Mouse (Mus musculus): Measurements from ENCODE around the gene Slc12a8. TPM values are rescaled to one million over a fixed set of nuclear protein-coding genes. Genes with fewer than 3 reads are reported as not detected.
A peak's percentile ranks its signal among the peaks of the same experiment; 100 is the strongest.

The Slc12a8 gene
- polyA plus RNA-seq, 1 experiment from 2014 or later: 0.80 TPM

DNA sequence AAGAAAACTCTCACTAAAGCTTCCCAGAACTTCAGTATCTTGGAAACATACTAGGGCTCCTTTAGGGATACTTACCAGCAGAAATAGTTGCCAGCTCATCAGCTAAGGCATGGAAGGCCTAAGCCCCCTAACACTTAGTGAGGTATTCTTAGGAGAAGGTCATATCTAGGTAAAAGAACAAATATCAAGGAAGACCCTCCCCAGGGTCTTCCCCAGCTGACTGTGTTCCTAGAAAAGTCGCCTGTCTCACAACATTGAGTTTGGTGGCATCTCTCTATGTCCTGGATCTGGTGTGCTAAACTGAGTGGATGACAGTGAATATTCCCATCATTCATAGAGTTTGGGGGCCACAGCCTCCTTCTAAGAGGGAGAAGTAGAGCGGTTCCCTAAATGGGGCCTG is 153.8 kb downstream of the Slc12a8 start:
- Histone ChIP-seq H3K36me3 (no peaks in the 10 kb centered on the region), H3K9ac (replicated peaks) (no peak overlapping the region), H3K9me3 (no peaks in the 10 kb centered on the region), H3K4me1 (no peaks in the 10 kb centered on the region), H3K4me3 (no peak overlapping the region), H3K4me2 (replicated peaks) (no peak overlapping the region), H3K27ac (replicated peaks) (no peak overlapping the region), H3K27me3 (no peaks in the 10 kb centered on the region)
- WGBS: 97% methylated on average over 2 of the region's 2 CpGs
- ATAC-seq (ENCODE audit: low FRiP score, low read depth): no peak

- Histone ChIP-seq H3K9me3 (no peaks in the 10 kb centered on the region), H3K27ac (replicated peaks) (no peak overlapping the region), H3K4me1 (peaks cover 6% of the 10 kb centered on the region), H3K9ac (replicated peaks) (no peak overlapping the region), H3K4me3 (no peak overlapping the region), H3K36me3 (no peaks in the 10 kb centered on the region), H3K4me2 (replicated peaks) (no peak overlapping the region), H3K27me3 (no peaks in the 10 kb centered on the region)
- ATAC-seq (ENCODE audit: low FRiP score, low read depth): no peak
- 86% methylated on average over 3 of the region's 4 CpGs for WGBS
These were observed 155.1 kb downstream of the Slc12a8 start for GRCm38 (mm10) chr16:33672188-33672587.

DNA sequence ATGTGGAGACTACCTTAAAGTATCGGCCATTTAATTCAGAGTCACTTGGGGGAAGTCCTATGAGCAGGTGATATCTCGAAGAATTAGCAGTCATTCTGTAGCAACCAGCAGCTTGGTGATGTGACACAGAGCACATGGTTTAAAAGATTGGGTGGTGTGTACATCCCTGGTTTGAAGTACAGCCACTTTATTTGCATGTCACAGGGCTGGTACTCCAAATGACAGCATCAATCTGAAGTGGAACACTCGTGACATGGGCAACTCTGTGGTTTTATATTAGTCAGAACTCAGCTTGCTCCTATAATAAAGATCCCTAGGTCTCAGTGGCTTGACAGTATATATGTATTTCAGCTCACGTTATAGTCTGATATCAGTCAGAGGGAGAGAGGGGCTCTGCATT is 155.5 kb downstream of the Slc12a8 start:
- no peaks in the 10 kb centered on the region for H3K27me3 ChIP-seq
- no peak overlapping the region for H3K9ac ChIP-seq (replicated peaks)
- peaks cover 6% of the 10 kb centered on the region for H3K4me1 ChIP-seq
- no peak overlapping the region for H3K27ac ChIP-seq (replicated peaks)
- H3K4me3 ChIP-seq: no peak overlapping the region
- ATAC-seq (ENCODE audit: low FRiP score, low read depth): no peak
- H3K4me2 ChIP-seq (replicated peaks): no peak overlapping the region
- H3K9me3 ChIP-seq: no peaks in the 10 kb centered on the region
- 88% methylated on average over 4 of the region's 4 CpGs for WGBS
- no peaks in the 10 kb centered on the region for H3K36me3 ChIP-seq

GRCm38 (mm10) chr16:33673530-33674109 is 156.5 kb downstream of the Slc12a8 start:
- no peak overlapping the region for H3K4me3 ChIP-seq
- H3K4me2 ChIP-seq (replicated peaks): no peak overlapping the region
- H3K36me3 ChIP-seq: no peaks in the 10 kb centered on the region
- WGBS: 49% methylated on average over 14 of the region's 14 CpGs
- no peak overlapping the region for H3K9ac ChIP-seq (replicated peaks)
- ATAC-seq (ENCODE audit: low FRiP score, low read depth): peak; percentile 78
- no peaks in the 10 kb centered on the region for H3K27me3 ChIP-seq
- peak overlapping the region; percentile 62 for H3K27ac ChIP-seq (replicated peaks)
- no peaks in the 10 kb centered on the region for H3K9me3 ChIP-seq
- peaks cover 6% of the 10 kb centered on the region for H3K4me1 ChIP-seq

GRCm38 (mm10) chr16:33675151-33675847 is 158.2 kb downstream of the Slc12a8 start:
- Histone ChIP-seq H3K27ac (replicated peaks) (no peak overlapping the region), H3K4me1 (peaks cover 6% of the 10 kb centered on the region), H3K4me2 (replicated peaks) (no peak overlapping the region), H3K27me3 (no peaks in the 10 kb centered on the region), H3K36me3 (no peaks in the 10 kb centered on the region), H3K9me3 (no peaks in the 10 kb centered on the region), H3K4me3 (no peak overlapping the region), H3K9ac (replicated peaks) (no peak overlapping the region)
- WGBS: 96% methylated on average over 10 of the region's 10 CpGs
- no peak for ATAC-seq (ENCODE audit: low FRiP score, low read depth)

- H3K4me3 ChIP-seq: no peak overlapping the region
- no peaks in the 10 kb centered on the region for H3K27me3 ChIP-seq
- no peak overlapping the region for H3K27ac ChIP-seq (replicated peaks)
- H3K4me2 ChIP-seq (replicated peaks): no peak overlapping the region
- H3K4me1 ChIP-seq: peaks cover 11% of the 10 kb centered on the region
- WGBS: 80% methylated on average over 3 of the region's 3 CpGs
- no peaks in the 10 kb centered on the region for H3K36me3 ChIP-seq
- ATAC-seq (ENCODE audit: low FRiP score, low read depth): no peak
- no peaks in the 10 kb centered on the region for H3K9me3 ChIP-seq
- no peak overlapping the region for H3K9ac ChIP-seq (replicated peaks)
These were observed 158.7 kb downstream of the Slc12a8 start for GRCm38 (mm10) chr16:33675848-33676184.

- no peak overlapping the region for H3K9ac ChIP-seq (replicated peaks)
- peaks cover 15% of the 10 kb centered on the region for H3K4me1 ChIP-seq
- no peak overlapping the region for H3K4me2 ChIP-seq (replicated peaks)
- no peaks in the 10 kb centered on the region for H3K36me3 ChIP-seq
- no peaks in the 10 kb centered on the region for H3K9me3 ChIP-seq
- no peaks in the 10 kb centered on the region for H3K27me3 ChIP-seq
- 0 out of 2 replicates have a peak overlapping the region, but pooled peaks have one; percentile 2 for H3K27ac ChIP-seq (replicated peaks)
- ATAC-seq (ENCODE audit: low FRiP score, low read depth): no peak
- 73% methylated on average over 7 of the region's 7 CpGs for WGBS
- no peak overlapping the region for H3K4me3 ChIP-seq
These were observed 159.5 kb downstream of the Slc12a8 start for GRCm38 (mm10) chr16:33676347-33677312.

GRCm38 (mm10) chr16:33677313-33677690 is 160.2 kb downstream of the Slc12a8 start:
- Histone ChIP-seq H3K9me3 (no peaks in the 10 kb centered on the region), H3K36me3 (no peaks in the 10 kb centered on the region), H3K4me3 (no peak overlapping the region), H3K4me1 (peaks cover 15% of the 10 kb centered on the region), H3K4me2 (replicated peaks) (no peak overlapping the region), H3K27me3 (no peaks in the 10 kb centered on the region), H3K27ac (replicated peaks) (no peak overlapping the region), H3K9ac (replicated peaks) (no peak overlapping the region)
- ATAC-seq (ENCODE audit: low FRiP score, low read depth): no peak
- WGBS: 91% methylated on average over 7 of the region's 7 CpGs

GRCm38 (mm10) chr16:33677901-33678300 is 160.8 kb downstream of the Slc12a8 start:
- Histone ChIP-seq H3K27ac (replicated peaks) (no peak overlapping the region), H3K36me3 (no peaks in the 10 kb centered on the region), H3K9ac (replicated peaks) (no peak overlapping the region), H3K4me1 (peaks cover 17% of the 10 kb centered on the region), H3K4me2 (replicated peaks) (no peak overlapping the region), H3K9me3 (no peaks in the 10 kb centered on the region), H3K27me3 (no peaks in the 10 kb centered on the region), H3K4me3 (no peak overlapping the region)
- WGBS: 88% methylated on average over 5 of the region's 5 CpGs
- no peak for ATAC-seq (ENCODE audit: low FRiP score, low read depth)

GRCm38 (mm10) chr16:33680271-33680670 is 163.1 kb downstream of the Slc12a8 start:
- H3K36me3 ChIP-seq: no peaks in the 10 kb centered on the region
- H3K9ac ChIP-seq (replicated peaks): no peak overlapping the region
- WGBS: 86% methylated on average over 7 of the region's 7 CpGs
- no peak overlapping the region for H3K4me2 ChIP-seq (replicated peaks)
- peaks cover 30% of the 10 kb centered on the region for H3K4me1 ChIP-seq
- H3K27me3 ChIP-seq: no peaks in the 10 kb centered on the region
- no peak for ATAC-seq (ENCODE audit: low FRiP score, low read depth)
- H3K4me3 ChIP-seq: no peak overlapping the region
- no peak overlapping the region for H3K27ac ChIP-seq (replicated peaks)
- no peaks in the 10 kb centered on the region for H3K9me3 ChIP-seq

- Histone ChIP-seq H3K9me3 (no peaks in the 10 kb centered on the region), H3K36me3 (no peaks in the 10 kb centered on the region), H3K27ac (replicated peaks) (no peak overlapping the region), H3K9ac (replicated peaks) (no peak overlapping the region), H3K4me1 (peaks cover 35% of the 10 kb centered on the region), H3K27me3 (no peaks in the 10 kb centered on the region), H3K4me2 (replicated peaks) (no peak overlapping the region), H3K4me3 (no peak overlapping the region)
- no peak for ATAC-seq (ENCODE audit: low FRiP score, low read depth)
- WGBS: 65% methylated on average over 10 of the region's 10 CpGs
These were observed 163.7 kb downstream of the Slc12a8 start for GRCm38 (mm10) chr16:33680816-33681215.

DNA sequence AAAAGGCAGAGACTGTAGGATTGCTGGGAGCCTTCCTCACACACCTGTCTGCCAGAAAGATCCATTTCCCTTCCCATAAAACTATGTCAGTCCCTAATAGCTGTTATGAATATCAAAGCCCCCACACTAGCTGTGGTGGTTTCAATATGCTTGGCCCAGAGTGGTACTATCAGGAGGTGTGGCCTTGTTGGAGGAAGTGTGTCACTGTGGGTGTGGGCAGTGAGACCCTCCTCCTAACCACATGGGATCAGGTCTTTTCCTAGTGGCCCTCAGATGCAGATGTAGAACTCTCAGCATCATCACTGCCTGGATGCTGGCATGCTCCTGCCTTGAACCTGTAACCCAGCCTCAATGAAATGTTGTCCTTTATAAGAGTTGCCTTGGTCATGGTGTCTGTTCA is 164.5 kb downstream of the Slc12a8 start:
- Histone ChIP-seq H3K9ac (replicated peaks) (no peak overlapping the region), H3K27ac (replicated peaks) (no peak overlapping the region), H3K27me3 (no peaks in the 10 kb centered on the region), H3K4me2 (replicated peaks) (no peak overlapping the region), H3K9me3 (no peaks in the 10 kb centered on the region), H3K36me3 (no peaks in the 10 kb centered on the region), H3K4me3 (no peak overlapping the region), H3K4me1 (peaks cover 40% of the 10 kb centered on the region)
- ATAC-seq (ENCODE audit: low FRiP score, low read depth): no peak
